Mouse (Mus musculus): ENCODE results near the gene Ctnnd2.

DNA sequence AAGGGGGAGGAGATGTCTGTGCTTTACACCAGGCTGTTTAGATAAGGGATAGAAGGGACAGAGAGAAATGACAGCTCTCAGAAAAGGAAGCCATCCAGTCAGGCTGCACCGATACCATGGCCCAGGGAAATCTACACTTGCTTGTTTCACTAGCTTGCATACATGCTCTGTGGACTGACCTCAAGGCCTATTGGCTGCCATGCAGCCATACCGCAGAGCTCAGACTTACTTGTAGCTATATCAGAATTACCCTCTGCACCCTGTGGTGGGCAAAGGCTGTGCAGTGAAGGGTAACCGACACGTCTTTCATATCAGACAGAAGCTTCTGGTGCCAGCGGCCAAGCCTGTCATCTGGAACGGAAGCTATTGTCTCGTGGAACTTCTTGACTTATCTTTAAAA lies 604.5 kb downstream of the Ctnnd2 start:
- TF ChIP-seq POLR2AphosphoS2 (IDR thresholded peaks at IDR 0.05; ENCODE audit: insufficient read length, low read depth) (no peak), POLR2A (IDR thresholded peaks at IDR 0.05; ENCODE audit: insufficient read length, low read depth) (no peak), MAX (IDR thresholded peaks at IDR 0.05; ENCODE audit: low read depth) (no peak)
